Mouse (Mus musculus): ENCODE measurements around the gene Ttc30a1. TPM values are rescaled to one million over a fixed set of nuclear protein-coding genes. Genes with fewer than 3 reads are reported as not detected.

Gene Ttc30a1
- polyA plus RNA-seq, 2 experiments = 1.0 to 1.4 TPM

GRCm38 (mm10) chr2:75974131-75974530 is 7.6 kb downstream of the Ttc30a1 start:
- Histone ChIP-seq H3K9me3 (ENCODE audit: control insufficient read depth, low read length) (no peaks in the 10 kb centered on the region), H3K27ac (no peak overlapping the region), H3K36me3 (replicated peaks; ENCODE audit: control insufficient read depth, insufficient read depth, low read depth) (no peaks in the 10 kb centered on the region), H3K4me2 (ENCODE audit: low read depth) (no peak overlapping the region), H3K27me3 (ENCODE audit: control insufficient read depth, insufficient read depth, low read length) (no peaks in the 10 kb centered on the region), H3K4me1 (replicated peaks; ENCODE audit: control insufficient read depth in 2 of 2, insufficient read depth in 2 of 2, low read length in 1 of 2) (no peaks in the 10 kb centered on the region), H3K4me3 (ENCODE audit: insufficient read depth in 1 of 2, low read depth in 2 of 2, low read length in 2 of 2) (no peak overlapping the region), H3K9ac (replicated peaks) (no peak overlapping the region)
- TF ChIP-seq CTCF (IDR thresholded peaks at IDR 0.05; ENCODE audit: low read depth) = no peak
- no peak for TF ChIP-seq EP300 (IDR thresholded peaks at IDR 0.05; ENCODE audit: low read depth)
- ATAC-seq (ENCODE audit: insufficient read depth) = no peak
- DNase-seq (ENCODE audit: low read depth in 3 of 3, low spot score in 3 of 3) = no peak
- 66% methylated on average over 9 of the region's 9 CpGs for WGBS (ENCODE audit: insufficient replicate concordance)

- H3K9ac ChIP-seq (replicated peaks) = no peak overlapping the region; the same call in 1 of the 2 replicates
- TF ChIP-seq EP300 (IDR thresholded peaks at IDR 0.05; ENCODE audit: low read depth) (no peak), CTCF (IDR thresholded peaks at IDR 0.05; ENCODE audit: low read depth) (peak; percentile 50; the same call in 1 of the 2 replicates)
- peaks cover 0 to 8% of the 10 kb centered on the region in 2 experiments; a peak in 2 of 4 replicates for H3K4me1 ChIP-seq (replicated peaks; ENCODE audit: control insufficient read depth in 2 of 2, insufficient read depth in 2 of 2, low read length in 1 of 2)
- no peak for ATAC-seq (ENCODE audit: insufficient read depth)
- no peaks in the 10 kb centered on the region for H3K27me3 ChIP-seq (ENCODE audit: control insufficient read depth, insufficient read depth, low read length)
- H3K9me3 ChIP-seq (ENCODE audit: control insufficient read depth, low read length) = no peaks in the 10 kb centered on the region
- no peaks in the 10 kb centered on the region for H3K36me3 ChIP-seq (replicated peaks; ENCODE audit: control insufficient read depth, insufficient read depth, low read depth)
- H3K27ac ChIP-seq = no peak overlapping the region
- peak overlapping the region in 1 of 2 experiments; percentile 34; a peak in 1 of 4 replicates for H3K4me3 ChIP-seq (ENCODE audit: insufficient read depth in 1 of 2, low read depth in 2 of 2, low read length in 2 of 2)
- peak in 2 of 3 experiments; percentile 17 to 37 for DNase-seq (ENCODE audit: low read depth in 3 of 3, low spot score in 3 of 3)
- WGBS (ENCODE audit: insufficient replicate concordance) = 12% methylated on average over 5 of the region's 5 CpGs
- peak overlapping the region; percentile 57 for H3K4me2 ChIP-seq (ENCODE audit: low read depth)
These were observed 16.8 kb downstream of the Ttc30a1 start for GRCm38 (mm10) chr2:75964972-75965371.

GRCm38 (mm10) chr2:75964512-75964911 is 17.3 kb downstream of the Ttc30a1 start:
- WGBS (ENCODE audit: insufficient replicate concordance) = 11% methylated on average over 14 of the region's 14 CpGs
- H3K9me3 ChIP-seq (ENCODE audit: control insufficient read depth, low read length) = no peaks in the 10 kb centered on the region
- no peak overlapping the region for H3K27ac ChIP-seq
- H3K9ac ChIP-seq (replicated peaks) = no peak overlapping the region; the same call in 1 of the 2 replicates
- peak; percentile 55 for TF ChIP-seq CTCF (IDR thresholded peaks at IDR 0.05; ENCODE audit: low read depth)
- TF ChIP-seq EP300 (IDR thresholded peaks at IDR 0.05; ENCODE audit: low read depth) = no peak
- H3K27me3 ChIP-seq (ENCODE audit: control insufficient read depth, insufficient read depth, low read length) = no peaks in the 10 kb centered on the region
- ATAC-seq (ENCODE audit: insufficient read depth) (no peak), DNase-seq (ENCODE audit: low read depth in 3 of 3, low spot score in 3 of 3) (peak in 1 of 3 experiments; percentile 23)
- H3K36me3 ChIP-seq (replicated peaks; ENCODE audit: control insufficient read depth, insufficient read depth, low read depth) = no peaks in the 10 kb centered on the region
- peak overlapping the region; percentile 57 for H3K4me2 ChIP-seq (ENCODE audit: low read depth)
- peaks cover 0 to 8% of the 10 kb centered on the region in 2 experiments; a peak in 2 of 4 replicates for H3K4me1 ChIP-seq (replicated peaks; ENCODE audit: control insufficient read depth in 2 of 2, insufficient read depth in 2 of 2, low read length in 1 of 2)
- H3K4me3 ChIP-seq (ENCODE audit: insufficient read depth in 1 of 2, low read depth in 2 of 2, low read length in 2 of 2) = peak overlapping the region; percentile 23 to 34; a peak in 2 of 4 replicates

GRCm38 (mm10) chr2:75964051-75964450 is 17.7 kb downstream of the Ttc30a1 start:
- ATAC-seq (ENCODE audit: insufficient read depth) (no peak), DNase-seq (ENCODE audit: low read depth in 3 of 3, low spot score in 3 of 3) (no peak)
- Histone ChIP-seq H3K4me1 (replicated peaks; ENCODE audit: control insufficient read depth in 2 of 2, insufficient read depth in 2 of 2, low read length in 1 of 2) (peaks cover 0 to 8% of the 10 kb centered on the region in 2 experiments; a peak in 2 of 4 replicates), H3K9me3 (ENCODE audit: control insufficient read depth, low read length) (no peaks in the 10 kb centered on the region), H3K4me2 (ENCODE audit: low read depth) (peak overlapping the region; percentile 57), H3K27me3 (ENCODE audit: control insufficient read depth, insufficient read depth, low read length) (no peaks in the 10 kb centered on the region), H3K27ac (no peak overlapping the region), H3K9ac (replicated peaks) (no peak overlapping the region; the same call in 1 of the 2 replicates), H3K4me3 (ENCODE audit: insufficient read depth in 1 of 2, low read depth in 2 of 2, low read length in 2 of 2) (no peak overlapping the region), H3K36me3 (replicated peaks; ENCODE audit: control insufficient read depth, insufficient read depth, low read depth) (no peaks in the 10 kb centered on the region)
- TF ChIP-seq CTCF (IDR thresholded peaks at IDR 0.05; ENCODE audit: low read depth) (no peak), EP300 (IDR thresholded peaks at IDR 0.05; ENCODE audit: low read depth) (no peak)
- 57% methylated on average over 5 of the region's 5 CpGs for WGBS (ENCODE audit: insufficient replicate concordance)

- H3K4me3 ChIP-seq (ENCODE audit: insufficient read depth in 1 of 2, low read depth in 2 of 2, low read length in 2 of 2) = no peak overlapping the region
- no peaks in the 10 kb centered on the region for H3K9me3 ChIP-seq (ENCODE audit: control insufficient read depth, low read length)
- TF ChIP-seq EP300 (IDR thresholded peaks at IDR 0.05; ENCODE audit: low read depth) = no peak
- no peak for TF ChIP-seq CTCF (IDR thresholded peaks at IDR 0.05; ENCODE audit: low read depth)
- DNase-seq (ENCODE audit: low read depth in 3 of 3, low spot score in 3 of 3) (no peak), ATAC-seq (ENCODE audit: insufficient read depth) (no peak)
- H3K9ac ChIP-seq (replicated peaks) = no peak overlapping the region
- no peaks in the 10 kb centered on the region for H3K36me3 ChIP-seq (replicated peaks; ENCODE audit: control insufficient read depth, insufficient read depth, low read depth)
- H3K4me1 ChIP-seq (replicated peaks; ENCODE audit: control insufficient read depth in 2 of 2, insufficient read depth in 2 of 2, low read length in 1 of 2) = peaks cover 0 to 8% of the 10 kb centered on the region in 2 experiments; a peak in 2 of 4 replicates
- 62% methylated on average over 10 of the region's 10 CpGs for WGBS (ENCODE audit: insufficient replicate concordance)
- H3K27ac ChIP-seq = no peak overlapping the region
- no peak overlapping the region for H3K4me2 ChIP-seq (ENCODE audit: low read depth)
- no peaks in the 10 kb centered on the region for H3K27me3 ChIP-seq (ENCODE audit: control insufficient read depth, insufficient read depth, low read length)
These were observed 18.4 kb downstream of the Ttc30a1 start for GRCm38 (mm10) chr2:75963211-75963840.

All from liver, embryonic 14.5 days (tissue).